Mouse (Mus musculus) hindbrain, embryonic 11.5 days (tissue): ENCODE measurements at regions not wholly inside any gene's neighbourhood (a gene's known extent, or its start where the extent isn't known, plus 50 kb on each side); places are given as distances from the start of the nearest gene placed in this dataset.

Source experiments
- ATAC-seq: fragments of 200-750 bp; cut with Nextera tagmentation; 2 replicates; pipeline ENCODE4 v1.8.0; 2017; ENCODE audit warnings: mild to moderate bottlenecking, moderate TSS enrichment, moderate library complexity; ENCODE audit not compliant: low FRiP score
- DNase-seq: peaks from one replicate; pipeline ENCODE4 v3.0.0-alpha.2; 2015; ENCODE audit warnings: low spot score
- H3K27ac ChIP-seq: fragments of 300-500 bp; sonication (generic); 2 replicates; pipeline ENCODE4 v1.5.1; 2014; ENCODE audit warnings: mild to moderate bottlenecking, low read depth, low read length
- H3K27me3 ChIP-seq: fragments of 300-500 bp; sonication (generic); 2 replicates; pipeline ENCODE4 v1.6.1; 2014; ENCODE audit warnings: mild to moderate bottlenecking, low read length, moderate library complexity, mixed read lengths; ENCODE audit not compliant: control insufficient read depth, insufficient read depth
- H3K36me3 ChIP-seq: fragments of 300-500 bp; sonication (generic); 2 replicates; pipeline ENCODE4 v1.6.1; 2014; ENCODE audit warnings: mild to moderate bottlenecking, low read length, moderate library complexity, mixed read lengths; ENCODE audit not compliant: control insufficient read depth, insufficient read depth
- H3K4me1 ChIP-seq: fragments of 300-500 bp; sonication (generic); replicated peaks from 2 replicates; pipeline ENCODE4 v1.6.1; 2014; ENCODE audit warnings: low read length, mixed read lengths; ENCODE audit not compliant: control insufficient read depth, insufficient read depth
- H3K4me2 ChIP-seq: fragments of 300-500 bp; sonication (generic); replicated peaks from 2 replicates; pipeline ENCODE4 v1.6.1; 2014; ENCODE audit warnings: mild to moderate bottlenecking, low read depth, low read length
- H3K4me3 ChIP-seq: fragments of 300-500 bp; sonication (generic); 2 replicates; pipeline ENCODE4 v1.5.1; 2014; ENCODE audit warnings: low read depth, low read length
- H3K9ac ChIP-seq: fragments of 300-500 bp; sonication (generic); 2 replicates; pipeline ENCODE4 v1.6.1; 2014; ENCODE audit warnings: low read depth, low read length
- H3K9me3 ChIP-seq: fragments of 300-500 bp; sonication (generic); 2 replicates; pipeline ENCODE4 v1.6.1; 2016; ENCODE audit warnings: low read length; ENCODE audit not compliant: control insufficient read depth
- WGBS: fragments of 180-500 bp; shearing (Covaris S2); extraction: QIAGEN DNeasy Blood & Tissue Kit; methylation state at CpG from one replicate; pipeline ENCODE4 v1.1.7; 2014; 5-methylcytosine and 5-hydroxymethylcytosine counted together

GRCm38 (mm10) chr15:67732988-67733387 lies 1232.3 kb upstream of the Lrrc6 start:
- no peak overlapping the region for H3K4me3 ChIP-seq
- H3K27ac ChIP-seq = no peak overlapping the region
- DNase-seq = no peak
- H3K36me3 ChIP-seq = no peaks in the 10 kb centered on the region
- no peak overlapping the region for H3K9ac ChIP-seq
- ATAC-seq = no peak
- WGBS = 77% methylated on average over 1 of the region's 1 CpGs
- no peak overlapping the region for H3K4me2 ChIP-seq
- no peaks in the 10 kb centered on the region for H3K27me3 ChIP-seq
- H3K4me1 ChIP-seq = no peaks in the 10 kb centered on the region
- H3K9me3 ChIP-seq = no peaks in the 10 kb centered on the region

GRCm38 (mm10) chr15:67729492-67729891 lies 1228.8 kb upstream of the Lrrc6 start:
- Histone ChIP-seq H3K4me2 (no peak overlapping the region), H3K4me1 (no peaks in the 10 kb centered on the region), H3K9ac (no peak overlapping the region), H3K27ac (no peak overlapping the region), H3K9me3 (no peaks in the 10 kb centered on the region), H3K27me3 (no peaks in the 10 kb centered on the region), H3K36me3 (no peaks in the 10 kb centered on the region), H3K4me3 (no peak overlapping the region)
- DNase-seq (no peak), ATAC-seq (no peak)
- WGBS = 90% methylated on average over 8 of the region's 8 CpGs

- WGBS = 83% methylated on average over 5 of the region's 5 CpGs
- Histone ChIP-seq H3K36me3 (no peaks in the 10 kb centered on the region), H3K4me2 (no peak overlapping the region), H3K9ac (no peak overlapping the region), H3K4me1 (no peaks in the 10 kb centered on the region), H3K27ac (no peak overlapping the region), H3K4me3 (no peak overlapping the region), H3K27me3 (no peaks in the 10 kb centered on the region), H3K9me3 (no peaks in the 10 kb centered on the region)
- ATAC-seq (no peak), DNase-seq (no peak)
These were observed 1224.5 kb upstream of the Lrrc6 start for GRCm38 (mm10) chr15:67725239-67725638.

GRCm38 (mm10) chr15:67714203-67714602 lies 1213.5 kb upstream of the Lrrc6 start:
- no peaks in the 10 kb centered on the region for H3K4me1 ChIP-seq
- no peaks in the 10 kb centered on the region for H3K36me3 ChIP-seq
- ATAC-seq = no peak
- H3K9ac ChIP-seq = no peak overlapping the region
- H3K4me3 ChIP-seq = no peak overlapping the region
- 58% methylated on average over 3 of the region's 3 CpGs for WGBS
- no peak overlapping the region for H3K4me2 ChIP-seq
- no peaks in the 10 kb centered on the region for H3K9me3 ChIP-seq
- DNase-seq = no peak
- no peaks in the 10 kb centered on the region for H3K27me3 ChIP-seq
- H3K27ac ChIP-seq = no peak overlapping the region

GRCm38 (mm10) chr15:67686140-67686539 lies 1185.4 kb upstream of the Lrrc6 start:
- H3K9me3 ChIP-seq = no peaks in the 10 kb centered on the region
- no peak overlapping the region for H3K9ac ChIP-seq
- ATAC-seq = no peak
- no peak for DNase-seq
- no peaks in the 10 kb centered on the region for H3K27me3 ChIP-seq
- H3K4me2 ChIP-seq = no peak overlapping the region
- no peak overlapping the region for H3K4me3 ChIP-seq
- 78% methylated on average over 1 of the region's 1 CpGs for WGBS
- H3K4me1 ChIP-seq = no peaks in the 10 kb centered on the region
- no peaks in the 10 kb centered on the region for H3K36me3 ChIP-seq
- no peak overlapping the region for H3K27ac ChIP-seq

GRCm38 (mm10) chr15:67673276-67673675 lies 1172.6 kb upstream of the Lrrc6 start:
- H3K9ac ChIP-seq = no peak overlapping the region
- H3K4me2 ChIP-seq = no peak overlapping the region
- H3K9me3 ChIP-seq = no peaks in the 10 kb centered on the region
- ATAC-seq (no peak), DNase-seq (no peak)
- H3K36me3 ChIP-seq = no peaks in the 10 kb centered on the region
- no peak overlapping the region for H3K4me3 ChIP-seq
- no peaks in the 10 kb centered on the region for H3K27me3 ChIP-seq
- WGBS = 100% methylated on average over 2 of the region's 2 CpGs
- H3K4me1 ChIP-seq = no peaks in the 10 kb centered on the region
- H3K27ac ChIP-seq = no peak overlapping the region

- H3K4me1 ChIP-seq = no peaks in the 10 kb centered on the region
- WGBS = 46% methylated on average over 1 of the region's 1 CpGs
- no peaks in the 10 kb centered on the region for H3K9me3 ChIP-seq
- no peaks in the 10 kb centered on the region for H3K27me3 ChIP-seq
- no peak overlapping the region for H3K9ac ChIP-seq
- no peak for ATAC-seq
- no peaks in the 10 kb centered on the region for H3K36me3 ChIP-seq
- H3K4me3 ChIP-seq = no peak overlapping the region
- H3K4me2 ChIP-seq = no peak overlapping the region
- no peak overlapping the region for H3K27ac ChIP-seq
- no peak for DNase-seq
These were observed 1135.4 kb upstream of the Lrrc6 start for GRCm38 (mm10) chr15:67636155-67636554.

GRCm38 (mm10) chr15:67626704-67627287 lies 1126.1 kb upstream of the Lrrc6 start:
- DNase-seq (no peak), ATAC-seq (no peak)
- no peaks in the 10 kb centered on the region for H3K9me3 ChIP-seq
- no peaks in the 10 kb centered on the region for H3K4me1 ChIP-seq
- no peaks in the 10 kb centered on the region for H3K36me3 ChIP-seq
- 76% methylated on average over 3 of the region's 3 CpGs for WGBS
- no peaks in the 10 kb centered on the region for H3K27me3 ChIP-seq
- no peak overlapping the region for H3K9ac ChIP-seq
- no peak overlapping the region for H3K4me3 ChIP-seq
- H3K4me2 ChIP-seq = no peak overlapping the region
- H3K27ac ChIP-seq = no peak overlapping the region

- H3K4me3 ChIP-seq = no peak overlapping the region
- no peak overlapping the region for H3K4me2 ChIP-seq
- WGBS = 77% methylated on average over 3 of the region's 3 CpGs
- H3K27me3 ChIP-seq = no peaks in the 10 kb centered on the region
- H3K27ac ChIP-seq = no peak overlapping the region
- ATAC-seq = no peak
- DNase-seq = no peak
- H3K9me3 ChIP-seq = no peaks in the 10 kb centered on the region
- H3K4me1 ChIP-seq = no peaks in the 10 kb centered on the region
- H3K36me3 ChIP-seq = no peaks in the 10 kb centered on the region
- no peak overlapping the region for H3K9ac ChIP-seq
These were observed 1111.2 kb upstream of the Lrrc6 start for GRCm38 (mm10) chr15:67611896-67612295.
